Mouse (Mus musculus): ENCODE data around the gene Adcy9. TPM values are rescaled to one million over a fixed set of nuclear protein-coding genes. Genes with fewer than 3 reads are reported as not detected.

Adcy9 gene
- total and polyA plus RNA-seq, 3 experiments, result 1.1 to 3.1 (median 1.2) TPM

DNA sequence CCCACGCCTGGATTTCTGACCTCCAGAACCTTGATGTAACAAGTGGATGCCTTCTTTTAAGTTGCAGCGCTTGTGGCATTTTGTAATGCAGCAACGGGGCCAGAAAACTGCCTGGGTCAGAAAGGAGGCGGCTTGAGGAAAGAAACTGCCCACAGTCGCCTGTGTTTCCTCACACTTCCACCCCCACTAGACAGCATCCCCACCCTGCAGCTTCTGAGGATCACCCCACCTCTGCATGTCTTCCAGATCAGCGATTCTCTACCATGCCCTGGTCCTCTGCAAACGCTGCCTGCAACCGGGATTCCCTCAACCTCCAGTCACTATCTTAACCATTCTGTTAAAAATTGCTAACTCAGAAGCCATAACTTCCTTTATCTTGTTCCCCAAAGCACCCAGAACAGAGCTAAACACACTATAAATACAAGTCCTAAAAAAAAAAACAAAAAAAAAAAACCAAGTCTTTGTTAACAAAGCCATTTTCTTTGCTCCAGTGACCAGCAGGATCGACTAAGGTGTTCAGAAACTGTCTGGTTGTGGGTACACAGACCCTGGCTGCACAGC lies 44.3 kb upstream of the Adcy9 start:
- TF ChIP-seq ZNF384 (IDR thresholded peaks at IDR 0.05; ENCODE audit: low read depth, low read length) (0 out of 2 replicates have a peak, but pooled peaks have one; percentile 6), UBTF (IDR thresholded peaks at IDR 0.05; ENCODE audit: low read depth, low read length) (no peak)
- DNase-seq (ENCODE audit: extremely low read depth), result no peak
- H3K9ac ChIP-seq (ENCODE audit: insufficient read depth, low read depth), result no peak overlapping the region
- no peak overlapping the region for H3K4me3 ChIP-seq (replicated peaks in 1 of 3; ENCODE audit: low read depth in 2 of 3, low read length in 2 of 3, poor library complexity in 1 of 3)
- H3K27ac ChIP-seq (ENCODE audit: insufficient read depth, low read depth), result no peak overlapping the region
- H3K27me3 ChIP-seq (replicated peaks), result no peaks in the 10 kb centered on the region
- dilution Hi-C loops (cut with MboI; ENCODE audit: extremely low pct_ligation_motif_present, extremely low pct_unique_long_range_greater_than_20kb, low sequenced_read_pairs) (no loop called here), in situ Hi-C loops (cut with MboI; ENCODE audit: low pct_ligation_motif_present, low pct_unique_long_range_greater_than_20kb, low sequenced_read_pairs) (loop anchor here (5.0 kb wide), 1 partner anchor 32 kb away; no protein-coding TSS in a partner anchor)
- no peaks in the 10 kb centered on the region for H3K79me2 ChIP-seq (replicated peaks; ENCODE audit: control insufficient read depth, extremely low read depth, insufficient read depth, poor library complexity, severe bottlenecking)
- H3K36me3 ChIP-seq (replicated peaks in 1 of 2; ENCODE audit: control insufficient read depth in 1 of 2, insufficient read depth in 1 of 2, low read length in 1 of 2), result no peaks in the 10 kb centered on the region
- H3K9me3 ChIP-seq (replicated peaks; ENCODE audit: low read length), result no peaks in the 10 kb centered on the region
- peaks cover 2 to 24% of the 10 kb centered on the region in 2 experiments; a peak in 3 of 4 replicates for H3K4me1 ChIP-seq (ENCODE audit: control insufficient read depth in 1 of 2, insufficient read depth in 2 of 2)
- no peak overlapping the region for H3K4me2 ChIP-seq (ENCODE audit: insufficient read depth, low read depth, poor library complexity, severe bottlenecking)

DNA sequence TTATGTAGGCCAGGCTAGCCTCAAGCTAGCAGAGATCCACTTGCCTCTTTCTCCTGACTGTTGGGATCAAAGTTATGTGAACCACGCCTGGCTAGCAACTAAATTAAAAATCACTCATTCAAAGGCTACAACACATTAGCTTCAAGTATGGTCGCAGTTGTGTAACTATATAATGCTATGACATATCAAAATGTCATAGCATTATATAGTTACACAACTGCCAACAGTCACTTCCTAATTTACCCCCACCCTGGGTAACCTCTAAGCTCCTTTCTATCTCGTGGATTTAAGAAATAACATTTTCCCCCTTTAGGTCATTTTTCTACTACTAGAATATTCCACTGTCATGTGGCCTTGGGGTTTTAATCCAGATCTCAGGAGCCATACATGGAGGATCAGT lies 37.6 kb upstream of the Adcy9 start:
- Histone ChIP-seq H3K9me3 (replicated peaks; ENCODE audit: low read length) (no peaks in the 10 kb centered on the region), H3K79me2 (replicated peaks; ENCODE audit: control insufficient read depth, extremely low read depth, insufficient read depth, poor library complexity, severe bottlenecking) (no peaks in the 10 kb centered on the region), H3K9ac (ENCODE audit: insufficient read depth, low read depth) (no peak overlapping the region), H3K27ac (ENCODE audit: insufficient read depth, low read depth) (no peak overlapping the region), H3K27me3 (replicated peaks) (no peaks in the 10 kb centered on the region), H3K4me1 (ENCODE audit: control insufficient read depth in 1 of 2, insufficient read depth in 2 of 2) (peaks cover 2 to 11% of the 10 kb centered on the region in 2 experiments; a peak in 3 of 4 replicates), H3K36me3 (replicated peaks in 1 of 2; ENCODE audit: control insufficient read depth in 1 of 2, insufficient read depth in 1 of 2, low read length in 1 of 2) (no peaks in the 10 kb centered on the region), H3K4me2 (ENCODE audit: insufficient read depth, low read depth, poor library complexity, severe bottlenecking) (no peak overlapping the region), H3K4me3 (replicated peaks in 1 of 3; ENCODE audit: low read depth in 2 of 3, low read length in 2 of 3, poor library complexity in 1 of 3) (no peak overlapping the region)
- in situ Hi-C loops (cut with MboI; ENCODE audit: low pct_ligation_motif_present, low pct_unique_long_range_greater_than_20kb, low sequenced_read_pairs), result no loop called here
- dilution Hi-C loops (cut with MboI; ENCODE audit: extremely low pct_ligation_motif_present, extremely low pct_unique_long_range_greater_than_20kb, low sequenced_read_pairs), result no loop called here
- DNase-seq (ENCODE audit: extremely low read depth), result no peak
- no peak for TF ChIP-seq MAZ (IDR thresholded peaks at IDR 0.05; ENCODE audit: low read depth, low read length)
- TF ChIP-seq USF1 (IDR thresholded peaks at IDR 0.05; ENCODE audit: low read depth, low read length), result no peak
- TF ChIP-seq SIN3A (IDR thresholded peaks at IDR 0.05; ENCODE audit: low read length), result no peak
- no peak for TF ChIP-seq ZC3H11A (IDR thresholded peaks at IDR 0.05; ENCODE audit: low read depth, low read length)
- TF ChIP-seq TCF12 (IDR thresholded peaks at IDR 0.05; ENCODE audit: low read depth, low read length), result no peak
- no peak for TF ChIP-seq HCFC1 (IDR thresholded peaks at IDR 0.05; ENCODE audit: low read depth, low read length)
- TF ChIP-seq ZKSCAN1 (IDR thresholded peaks at IDR 0.05; ENCODE audit: borderline replicate concordance, low read depth, low read length), result no peak
- TF ChIP-seq CTCF (conservative IDR thresholded peaks at IDR 0.05 in 1 of 2, IDR thresholded peaks at IDR 0.05 in 1 of 2; ENCODE audit: low read depth in 2 of 2, low read length in 2 of 2), result no peak
- TF ChIP-seq CHD2 (IDR thresholded peaks at IDR 0.05; ENCODE audit: low read length), result no peak
- no peak for TF ChIP-seq MAFK (IDR thresholded peaks at IDR 0.05; ENCODE audit: insufficient replicate concordance, low read length)
- no peak for TF ChIP-seq RAD21 (IDR thresholded peaks at IDR 0.05; ENCODE audit: low read depth, low read length)
- TF ChIP-seq CHD1 (IDR thresholded peaks at IDR 0.05; ENCODE audit: low read depth, low read length), result no peak
- no peak for TF ChIP-seq EP300 (IDR thresholded peaks at IDR 0.05; ENCODE audit: low read length)
- TF ChIP-seq ETS1 (conservative IDR thresholded peaks at IDR 0.05; ENCODE audit: low read depth, low read length), result no peak
- TF ChIP-seq JUND (conservative IDR thresholded peaks at IDR 0.05; ENCODE audit: low read depth, low read length), result no peak
